Comparison of ENCODE assay signal across 11 mouse cellular contexts in genomic region chr8:45469507-45470178, GRCm38 (mm10). TPM values are rescaled to one million over a fixed set of nuclear protein-coding genes. Genes with fewer than 3 reads are reported as not detected.
DNase-seq lines count a peak whose midpoint lies in the region; ATAC-seq and TF ChIP-seq lines count a peak whose summit lies in the region.
"Had no signal": no experiment of that assay in that cellular context is flagged by ENCODE, and none has a peak within 500 bp of the region (broad histone marks: within the 10 kb centered on the region; RNA-seq: fewer than 3 reads in every experiment).

No protein-coding gene starts in this region.

- no peaks in the 10 kb centered on the region for H3K27me3 ChIP-seq in lung, embryonic 16.5 days (ENCODE audit: control insufficient read depth, insufficient read depth, low read depth, low read length)
- H3K27me3 ChIP-seq in intestine, postnatal 0 days (replicated peaks; ENCODE audit: control insufficient read depth, insufficient read depth, low read length) = no peaks in the 10 kb centered on the region
- H3K27me3 ChIP-seq in thymus, adult 2 months (ENCODE audit: control insufficient read depth, insufficient read depth, low read length) = no peaks in the 10 kb centered on the region
- H3K27me3 ChIP-seq: megakaryocyte, embryonic 14.5 days had no signal

- H3K4me1 ChIP-seq in lung, embryonic 16.5 days (replicated peaks; ENCODE audit: control insufficient read depth, insufficient read depth, low read length) = no peaks in the 10 kb centered on the region
- no peaks in the 10 kb centered on the region for H3K4me1 ChIP-seq in intestine, postnatal 0 days (replicated peaks; ENCODE audit: control insufficient read depth, insufficient read depth, low read length)
- no peaks in the 10 kb centered on the region for H3K4me1 ChIP-seq in thymus, adult 2 months (replicated peaks; ENCODE audit: control insufficient read depth, insufficient read depth, low read length)
- H3K4me1 ChIP-seq: megakaryocyte, embryonic 14.5 days had no signal

- no peaks in the 10 kb centered on the region for H3K9me3 ChIP-seq in lung, embryonic 16.5 days (ENCODE audit: control insufficient read depth, low read length)
- H3K9me3 ChIP-seq in intestine, postnatal 0 days (ENCODE audit: control insufficient read depth) = no peaks in the 10 kb centered on the region

- H3K4me2 ChIP-seq in lung, embryonic 16.5 days (ENCODE audit: low read depth, low read length) = no peak overlapping the region
- H3K4me2 ChIP-seq in intestine, postnatal 0 days (replicated peaks; ENCODE audit: low read depth) = no peak overlapping the region

- H3K36me3 ChIP-seq in lung, embryonic 16.5 days (ENCODE audit: control insufficient read depth, insufficient read depth, low read length) = no peaks in the 10 kb centered on the region
- H3K36me3 ChIP-seq in intestine, postnatal 0 days (ENCODE audit: control insufficient read depth, insufficient read depth) = no peaks in the 10 kb centered on the region
- no peaks in the 10 kb centered on the region for H3K36me3 ChIP-seq in thymus, adult 2 months (ENCODE audit: control insufficient read depth, insufficient read depth, low read length)

- ATAC-seq in lung, embryonic 16.5 days (ENCODE audit: low read depth) = peak; percentile 89
- ATAC-seq in intestine, postnatal 0 days = no peak

- H3K9ac ChIP-seq in lung, embryonic 16.5 days (ENCODE audit: low read length) = no peak overlapping the region
- H3K9ac ChIP-seq in intestine, postnatal 0 days (ENCODE audit: low read depth, low read length) = no peak overlapping the region

- no peak for TF ChIP-seq POLR2A in thymus, adult 2 months (IDR thresholded peaks at IDR 0.05; ENCODE audit: control insufficient read depth, extremely low read depth, insufficient read depth, low read length, poor library complexity)

- no peak overlapping the region for H3K27ac ChIP-seq in lung, embryonic 16.5 days (ENCODE audit: low read length)
- H3K27ac ChIP-seq in intestine, postnatal 0 days (ENCODE audit: low read depth, low read length) = no peak overlapping the region
- no peak overlapping the region for H3K27ac ChIP-seq in thymus, adult 2 months (ENCODE audit: control insufficient read depth, insufficient read depth, low read length)
- H3K27ac ChIP-seq: stomach, postnatal 0 days had no signal

- WGBS in lung, embryonic 16.5 days = 65% methylated on average over 8 of the region's 8 CpGs
- 70% methylated on average over 8 of the region's 8 CpGs for WGBS in intestine, postnatal 0 days
- WGBS in thymus, adult 2 months = 66% methylated on average over 8 of the region's 8 CpGs

- intact Hi-C loops in heart, postnatal 10 days (cut with DNase I) = no loop called here

- peak; percentile 24 for DNase-seq in heart, adult 8-10 months (ENCODE audit: low spot score)
- DNase-seq in heart, adult 18-20 months = no peak
- peak; percentile 86 for DNase-seq in adrenal gland, adult 2 months
- peak; percentile 49 to 59 for DNase-seq in heart, postnatal 10 days
- no peak for DNase-seq in layer of hippocampus, adult 9-10 months (ENCODE audit: low spot score)
- DNase-seq in thymus, adult 2 months = no peak

- no peak overlapping the region for H3K4me3 ChIP-seq in lung, embryonic 16.5 days (ENCODE audit: low read length)
- H3K4me3 ChIP-seq in intestine, postnatal 0 days (ENCODE audit: low read depth, low read length) = no peak overlapping the region
- no peak overlapping the region for H3K4me3 ChIP-seq in thymus, adult 2 months (ENCODE audit: control insufficient read depth, insufficient read depth, low read length)
- H3K4me3 ChIP-seq: megakaryocyte, embryonic 14.5 days had no signal

- no peak for TF ChIP-seq CTCF in intestine, postnatal 0 days (IDR thresholded peaks at IDR 0.05; ENCODE audit: low read depth)
- TF ChIP-seq CTCF in thymus, adult 2 months (IDR thresholded peaks at IDR 0.05; ENCODE audit: borderline replicate concordance, control insufficient read depth, extremely low read depth, insufficient read depth, low read length, poor library complexity) = no peak

RNA-seq across cellular contexts. Expression of gene Sorbs2, which starts 37.9 kb away (rescaled TPM):
- 100 to 1,000 TPM; 587 to 749 (median 714) TPM for total RNA-seq in heart, adult 8-10 months (2022)
- 100 to 1,000 TPM; 568 to 575 TPM for total RNA-seq in heart, adult 18-20 months (2021)
- total RNA-seq in adrenal gland, adult 2 months (2021) = 100 to 1,000 TPM; 131 to 138 TPM
- polyA plus RNA-seq in adrenal gland, adult 2 months (2012; rRNA removed) = 61.1 and 73.9 TPM in 2 replicates
- 100 to 1,000 TPM; 665 to 789 TPM for total RNA-seq in heart, postnatal 10 days (2021)
- 19.2 and 23.9 TPM in 2 replicates for polyA plus RNA-seq in lung, embryonic 16.5 days (2015; fragmentation: Nextera tagmentation; extraction: Ambion mirVana)
- 16.0 and 16.2 TPM in 2 replicates for polyA plus RNA-seq in intestine, postnatal 0 days (2015; fragmentation: Nextera tagmentation; extraction: Ambion mirVana)
- 2.5 and 9.0 TPM in 2 replicates for polyA plus RNA-seq in thymus, adult 2 months (2012; rRNA removed)
- total RNA-seq: granulocyte monocyte progenitor cell, adult 5-6 weeks had no signal

RNA-seq across cellular contexts. Expression of gene Tlr3, which starts 58.8 kb away (rescaled TPM):
- 1 to 10 TPM; 4.8 to 6.7 (median 5.3) TPM for total RNA-seq in heart, adult 8-10 months (2022)
- 1 to 10 TPM; 6.2 to 7.8 TPM for total RNA-seq in heart, adult 18-20 months (2021)
- 1 to 10 TPM; 5.9 to 6.9 TPM for total RNA-seq in adrenal gland, adult 2 months (2021)
- 6.2 and 8.9 TPM in 2 replicates for polyA plus RNA-seq in adrenal gland, adult 2 months (2012; rRNA removed)
- 1 to 10 TPM; 7.7 to 8.8 TPM for total RNA-seq in heart, postnatal 10 days (2021)
- polyA plus RNA-seq in lung, embryonic 16.5 days (2015; fragmentation: Nextera tagmentation; extraction: Ambion mirVana) = 2.7 and 4.7 TPM in 2 replicates
- polyA plus RNA-seq in intestine, postnatal 0 days (2015; fragmentation: Nextera tagmentation; extraction: Ambion mirVana) = 0.93 and 1.8 TPM in 2 replicates
- 2.0 and 2.4 TPM in 2 replicates for polyA plus RNA-seq in thymus, adult 2 months (2012; rRNA removed)

Comparison
In these comparisons a context has a peak if more than half of its experiments do, and no peak if none do; other contexts are left out.
1. DNase-seq: peak in heart, adult 8-10 months (single experiment), adrenal gland, adult 2 months (single experiment) and heart, postnatal 10 days (2 of 2); none in heart, adult 18-20 months (0 of 2), layer of hippocampus, adult 9-10 months (single experiment) and thymus, adult 2 months (single experiment).
2. RNA of gene Sorbs2, which starts 37.9 kb away (total RNA-seq): 665 to 789 TPM in heart, postnatal 10 days, 587 to 749 TPM in heart, adult 8-10 months and 568 to 575 TPM in heart, adult 18-20 months; 131 to 138 TPM in adrenal gland, adult 2 months; every median in the first group is over 4 times any median in the second.